Mouse (Mus musculus) retina, embryonic 14.5 days (tissue): Measurements from ENCODE around the gene Fgfr2.

Source experiments
- DNase-seq: peaks from one replicate; pipeline ENCODE4 v3.0.0-alpha.2; 2015; ENCODE audit warnings: low spot score

The Fgfr2 gene

GRCm38 (mm10) chr7:130977794-130978521, 2145.2 kb downstream of the Fgfr2 start:
- peak; percentile 21 for DNase-seq

DNA sequence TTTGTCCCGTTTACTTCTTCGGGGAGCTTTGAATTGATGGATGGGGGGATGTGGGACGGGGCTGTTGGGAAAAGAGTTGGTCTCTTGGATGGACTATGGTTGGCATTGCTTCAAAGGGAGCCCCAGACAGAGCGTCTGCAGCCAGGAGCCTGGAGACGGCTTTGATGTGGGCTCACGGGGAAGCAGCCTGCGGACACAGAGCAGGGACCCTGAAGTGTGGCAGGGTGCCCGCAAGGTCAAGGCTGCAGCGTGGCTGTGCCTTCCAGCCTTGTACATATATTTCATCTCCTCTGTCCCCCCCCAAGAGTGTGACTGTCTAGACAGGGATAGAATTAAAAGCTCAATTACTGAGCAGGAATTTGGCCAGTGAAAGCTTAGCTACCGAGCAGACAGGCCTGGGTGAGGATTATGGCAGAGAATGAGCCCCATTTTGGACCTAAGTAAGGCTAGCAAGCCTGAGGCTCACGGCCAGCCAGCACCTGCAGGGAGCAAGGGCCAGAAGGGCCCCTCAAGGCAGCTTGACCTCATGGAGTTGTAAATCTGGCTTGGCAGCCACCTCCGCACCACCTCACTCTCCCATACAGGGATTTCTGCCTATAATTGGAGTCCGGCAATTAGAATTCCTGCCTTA, 2146.7 kb downstream of the Fgfr2 start:
- no peak for DNase-seq

DNA sequence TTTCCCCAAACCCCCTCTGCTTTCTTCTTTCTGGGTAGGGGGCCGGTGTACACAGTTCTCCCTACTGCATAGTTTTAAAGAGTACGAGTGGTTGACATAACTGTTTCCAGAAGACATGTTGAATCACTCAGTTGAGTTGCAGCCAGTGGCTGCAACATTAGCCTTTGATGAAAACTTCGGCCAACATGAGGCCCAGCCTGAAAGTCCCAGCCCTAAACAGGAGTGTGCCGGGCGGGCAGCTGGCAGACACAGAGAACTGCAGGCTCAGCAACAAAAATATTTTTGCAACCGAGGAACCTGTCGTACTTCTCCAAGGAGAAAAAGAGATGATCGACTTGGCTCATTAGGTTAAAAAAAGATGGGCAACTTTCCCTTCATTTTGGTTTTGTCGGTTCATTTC, 2150.4 kb downstream of the Fgfr2 start:
- DNase-seq, result no peak

GRCm38 (mm10) chr7:130969507-130969906, 2153.6 kb downstream of the Fgfr2 start:
- no peak for DNase-seq

GRCm38 (mm10) chr7:130969076-130969475, 2154.1 kb downstream of the Fgfr2 start:
- no peak for DNase-seq

DNA sequence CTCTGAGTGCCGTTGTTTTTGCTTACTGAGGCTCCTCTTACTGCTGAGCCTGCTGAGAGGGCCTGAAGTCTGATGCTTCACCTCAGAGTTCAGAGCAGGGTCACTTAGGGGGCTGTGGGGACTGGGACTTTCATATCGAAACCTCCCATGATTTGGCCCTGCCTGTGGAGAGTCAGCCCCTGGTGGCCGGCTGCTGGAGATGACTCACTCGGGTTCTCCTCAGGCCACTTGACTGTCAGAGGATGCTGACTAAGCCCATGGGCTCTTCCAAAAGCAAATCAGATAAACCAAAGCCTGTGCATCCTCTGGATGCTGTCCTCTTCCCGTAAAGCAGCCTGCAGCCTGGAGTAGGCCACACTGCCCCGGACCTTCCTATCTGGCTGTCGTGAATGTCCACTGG, 2154.6 kb downstream of the Fgfr2 start:
- DNase-seq, result no peak

GRCm38 (mm10) chr7:130967901-130968300, 2155.2 kb downstream of the Fgfr2 start:
- no peak for DNase-seq

GRCm38 (mm10) chr7:130966876-130967275, 2156.3 kb downstream of the Fgfr2 start:
- DNase-seq, result no peak

GRCm38 (mm10) chr7:130966451-130966850, 2156.7 kb downstream of the Fgfr2 start:
- DNase-seq, result no peak

DNA sequence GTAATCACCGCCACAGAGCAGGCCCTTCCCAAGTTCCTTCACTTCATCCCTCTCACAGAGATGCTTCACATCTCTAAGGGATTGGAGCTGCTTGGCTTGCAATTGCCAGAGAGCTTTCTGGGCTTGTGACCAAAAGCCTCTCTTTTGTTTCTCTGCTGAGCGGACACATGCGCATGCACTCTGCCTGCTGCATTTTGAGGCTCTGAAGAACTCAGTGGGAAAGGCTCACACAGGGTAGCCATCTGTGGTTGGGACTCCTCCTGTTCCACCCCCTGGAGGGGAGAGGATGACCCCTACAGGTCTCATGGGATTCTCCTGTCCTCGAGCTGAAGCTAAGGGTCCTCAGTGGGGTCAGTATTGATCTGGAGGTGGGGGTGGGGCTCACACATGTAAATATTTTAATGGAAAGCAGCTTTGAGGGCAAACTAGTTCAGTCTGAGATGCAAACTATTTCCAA, 2157.2 kb downstream of the Fgfr2 start:
- no peak for DNase-seq

- DNase-seq, result no peak
Observed at GRCm38 (mm10) chr7:130965396-130965795, 2157.8 kb downstream of the Fgfr2 start.

GRCm38 (mm10) chr7:130964686-130965085, 2158.5 kb downstream of the Fgfr2 start:
- DNase-seq, result no peak

DNA sequence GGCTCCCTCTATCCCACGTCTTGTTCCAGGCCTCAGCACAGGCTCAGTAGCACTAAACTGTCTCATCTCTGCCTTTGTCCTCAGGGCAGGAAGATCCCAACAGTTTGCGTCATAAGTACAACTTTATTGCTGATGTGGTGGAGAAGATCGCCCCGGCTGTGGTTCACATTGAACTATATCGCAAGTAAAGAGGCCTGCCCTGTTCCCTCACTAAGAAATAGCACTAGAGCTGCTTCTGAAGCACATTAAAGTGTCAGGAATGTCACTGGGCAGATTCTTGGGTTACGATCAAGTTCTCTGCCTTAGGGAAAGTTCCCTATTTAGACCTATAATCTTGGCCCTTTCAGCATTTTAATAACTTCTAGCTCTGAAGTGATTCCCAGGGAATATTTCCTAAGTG, 2161.7 kb downstream of the Fgfr2 start:
- no peak for DNase-seq

DNA sequence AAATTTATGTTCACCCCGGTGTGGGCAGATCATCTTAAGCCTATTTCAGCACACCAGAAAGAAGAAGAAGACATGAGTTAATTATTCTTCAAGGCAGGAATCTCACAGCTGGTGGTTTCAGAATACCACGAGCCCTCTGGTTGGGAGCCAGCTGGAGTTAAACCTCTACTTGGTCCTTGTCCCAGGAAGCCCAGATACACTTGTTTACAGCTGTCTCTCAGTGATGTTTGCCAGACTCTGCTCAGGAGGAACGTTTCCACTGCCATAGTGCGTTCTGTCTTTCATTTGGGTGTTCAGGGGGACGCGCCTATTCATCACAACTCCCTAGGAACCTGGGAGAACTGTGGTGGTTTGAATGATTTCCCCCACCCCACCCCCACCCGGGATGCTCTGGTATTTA, 2163.3 kb downstream of the Fgfr2 start:
- DNase-seq, result no peak

- DNase-seq, result peak; percentile 36
Observed at GRCm38 (mm10) chr7:130958551-130958950, 2164.6 kb downstream of the Fgfr2 start.

DNA sequence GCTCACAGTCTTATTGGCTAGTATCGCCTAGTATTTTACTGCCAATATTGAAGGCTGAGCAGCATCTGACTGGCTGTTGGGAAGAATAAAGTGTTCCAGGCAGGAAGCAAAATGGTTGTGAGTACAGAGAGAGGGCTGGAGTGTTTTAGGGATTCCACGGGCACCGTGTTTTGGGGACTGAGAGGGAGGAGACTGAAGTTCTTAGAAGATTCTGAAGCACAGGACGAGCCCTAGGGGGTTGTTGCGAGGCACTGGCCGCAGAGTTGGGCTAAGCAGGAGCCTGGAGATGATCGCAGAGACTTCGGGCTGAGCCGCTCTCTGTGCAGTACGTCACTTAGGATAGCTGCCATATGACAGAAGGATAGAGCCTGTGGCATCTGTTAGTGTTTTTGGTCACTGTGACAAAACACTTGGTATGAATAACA, 2169.0 kb downstream of the Fgfr2 start:
- no peak for DNase-seq

DNA sequence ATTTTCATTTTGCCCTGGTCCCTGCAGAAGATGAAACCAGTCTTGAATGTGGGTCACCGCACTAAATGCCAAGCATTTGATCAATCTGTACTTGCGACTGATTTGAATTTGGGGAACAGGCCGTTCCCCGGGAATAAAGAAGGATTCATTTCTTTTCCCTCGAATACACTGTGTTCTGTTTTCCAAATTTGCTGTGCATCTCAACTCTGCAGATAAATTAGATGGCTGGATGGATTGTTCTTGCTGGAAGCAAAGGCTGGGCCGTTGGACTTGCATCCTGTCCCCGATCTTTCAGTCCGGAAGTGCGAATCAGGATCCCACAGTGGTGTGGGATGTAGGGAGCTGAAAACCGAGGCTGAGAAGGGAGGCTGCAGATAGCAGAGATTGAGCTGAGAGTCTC, 2169.8 kb downstream of the Fgfr2 start:
- no peak for DNase-seq

DNA sequence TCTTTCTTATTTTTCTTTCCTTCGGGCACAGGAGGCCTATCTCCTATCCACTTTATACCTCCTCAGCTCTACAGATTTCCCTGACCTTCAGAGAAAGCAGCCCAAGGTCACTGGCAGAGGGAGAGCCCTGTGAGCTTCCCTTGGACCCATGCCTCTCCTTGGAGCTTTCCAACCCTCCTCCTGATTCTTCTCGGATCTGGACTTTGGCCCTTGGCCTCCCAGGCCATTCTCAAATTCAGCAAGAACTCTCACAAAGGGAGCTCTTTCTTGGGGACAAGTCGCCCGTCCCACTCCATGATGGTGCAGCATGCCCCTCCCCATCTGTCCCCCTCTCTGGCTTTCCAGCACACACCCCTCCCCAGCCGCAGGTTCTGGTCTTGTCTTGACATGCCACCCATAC, 2172.1 kb downstream of the Fgfr2 start:
- DNase-seq, result no peak

DNA sequence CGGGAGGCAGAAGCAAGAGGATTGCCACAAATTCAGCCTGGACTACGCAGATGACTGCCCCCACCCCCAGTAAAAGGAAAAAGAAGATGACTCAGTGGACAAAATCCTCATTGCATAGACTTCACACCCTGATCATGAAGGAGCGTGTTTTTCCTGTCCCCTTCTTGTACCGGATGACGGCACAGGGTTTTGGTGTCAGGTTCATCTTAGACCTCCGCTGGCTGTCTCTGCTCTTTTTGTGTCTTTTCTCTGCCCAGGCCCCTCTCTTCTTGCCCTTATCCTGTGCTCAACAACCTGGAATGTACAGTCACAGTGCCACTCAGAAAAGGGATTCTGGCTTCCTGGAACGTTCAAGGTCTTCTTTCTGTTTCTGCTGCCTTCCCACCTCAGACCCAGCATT, 2172.7 kb downstream of the Fgfr2 start:
- no peak for DNase-seq

DNA sequence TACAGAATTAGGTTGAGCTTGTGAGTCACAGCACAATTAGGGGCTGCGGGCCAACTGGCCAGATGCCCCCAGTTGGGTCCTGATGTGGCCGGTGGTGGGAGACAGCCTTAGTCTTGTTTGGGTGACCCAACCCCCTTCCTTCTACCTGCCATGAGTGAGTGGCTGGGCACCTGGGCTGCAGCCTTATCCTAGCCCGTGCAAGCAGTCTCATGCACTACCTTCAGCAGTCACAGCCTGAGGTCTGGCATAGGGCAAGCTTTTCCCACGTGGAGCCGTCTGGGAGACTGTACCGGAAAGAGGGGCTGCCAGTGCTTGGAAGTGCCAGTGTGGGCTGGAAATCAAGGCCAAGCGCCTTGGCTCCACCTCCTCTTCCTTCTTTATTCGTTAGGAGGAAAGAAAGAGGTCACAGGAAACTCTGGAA, 2173.8 kb downstream of the Fgfr2 start:
- no peak for DNase-seq

GRCm38 (mm10) chr7:130948563-130949208, 2174.5 kb downstream of the Fgfr2 start:
- no peak for DNase-seq

DNA sequence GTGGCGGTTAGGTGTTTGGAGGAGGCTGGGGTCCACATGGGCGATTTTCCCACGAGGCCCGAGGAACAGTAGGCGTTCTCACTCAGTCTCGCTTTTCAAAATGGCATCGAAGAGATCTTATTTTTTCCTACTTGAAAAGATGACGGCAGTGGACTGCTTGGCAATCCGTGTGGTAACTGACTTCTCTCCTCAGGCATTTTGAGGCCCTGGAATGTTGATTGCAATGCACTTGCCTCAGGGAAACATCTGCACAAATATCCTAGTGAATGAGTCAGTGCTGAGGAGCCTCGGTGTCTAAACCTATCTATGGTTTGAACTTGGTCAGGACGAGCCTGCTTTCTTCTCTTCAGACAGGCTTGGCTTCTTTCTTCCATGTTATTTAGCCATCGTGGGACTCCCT, 2176.8 kb downstream of the Fgfr2 start:
- no peak for DNase-seq

DNA sequence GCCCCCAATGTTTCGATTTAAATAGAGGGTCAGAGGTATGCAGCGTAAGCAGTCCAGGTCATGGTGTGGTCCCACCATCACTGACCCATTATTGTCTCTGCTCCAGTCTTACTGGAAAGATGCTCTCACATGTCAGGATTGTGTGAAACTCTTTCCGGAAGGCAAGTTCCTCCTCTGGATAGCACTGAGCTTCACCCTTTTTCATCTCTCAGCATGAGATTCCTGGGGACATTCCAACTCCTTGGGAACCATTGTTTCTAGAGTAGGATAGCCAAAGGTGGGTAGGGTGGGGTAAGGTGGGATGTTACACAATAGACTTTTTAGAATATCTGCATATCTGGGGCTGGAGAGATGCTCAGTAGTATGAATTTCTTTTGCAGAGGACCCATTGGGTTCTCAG, 2177.4 kb downstream of the Fgfr2 start:
- DNase-seq, result no peak
